Mouse (Mus musculus): Measurements from ENCODE around the gene Slc22a2.

DNA sequence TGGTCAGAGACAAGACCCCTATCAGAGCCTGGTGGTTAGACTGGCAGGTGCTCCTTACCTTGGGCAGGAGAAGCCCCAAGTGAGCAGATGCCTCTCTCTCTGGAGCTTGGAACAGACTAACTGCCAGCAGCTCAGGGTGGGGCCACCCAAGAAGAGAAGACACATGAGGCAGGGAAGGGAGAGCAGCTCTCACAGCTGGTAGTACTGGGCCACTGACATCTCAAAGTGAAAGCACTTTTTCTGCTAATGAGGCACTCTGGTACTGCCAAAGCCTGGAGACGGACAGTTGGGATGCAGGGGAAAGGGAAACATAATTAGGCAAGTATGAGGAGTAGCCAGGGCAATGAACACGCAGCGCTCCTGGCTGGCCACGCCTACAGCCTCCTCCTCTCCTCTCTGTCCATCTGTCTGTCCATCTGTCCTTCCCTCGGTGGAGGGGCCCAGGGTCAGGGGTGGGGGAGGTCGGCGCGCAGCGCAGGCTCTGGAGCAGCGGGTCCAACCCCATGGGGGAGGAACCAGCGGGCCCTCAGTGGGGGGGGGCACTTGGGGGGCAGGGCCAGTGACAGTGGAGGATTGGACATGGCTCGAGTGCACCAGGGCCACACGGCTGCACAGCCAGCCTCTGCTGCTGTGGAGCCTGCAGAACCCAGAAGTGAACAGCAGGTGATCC is 12.0 kb downstream of the Slc22a2 start:
- no peak for TF ChIP-seq POLR2A (IDR thresholded peaks at IDR 0.05; ENCODE audit: borderline replicate concordance, extremely low read depth, low read depth, low read length)
- no peak for TF ChIP-seq CTCF (IDR thresholded peaks at IDR 0.05; ENCODE audit: insufficient read depth, low read length)
